Mouse (Mus musculus): ENCODE results near the gene Glrx5.

DNA sequence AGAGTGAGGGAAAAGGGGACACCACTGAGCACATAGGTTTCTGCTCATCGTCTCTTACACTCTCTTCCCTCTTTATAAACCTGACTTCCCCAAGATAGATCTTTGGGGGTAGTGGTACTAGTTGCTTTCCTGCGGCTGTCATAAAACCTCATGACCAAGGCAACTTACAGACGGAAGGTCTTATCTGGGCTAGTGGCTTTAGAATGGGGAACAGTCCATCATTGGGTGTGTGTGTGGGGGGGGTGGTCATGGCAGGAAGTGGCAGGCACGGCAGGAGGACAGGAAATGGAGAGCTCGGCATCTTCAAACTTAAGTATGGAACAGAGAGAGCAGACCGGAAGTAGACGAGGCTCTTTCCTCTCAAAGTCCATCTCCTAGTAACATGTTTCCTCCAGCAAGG lies 32.6 kb downstream of the Glrx5 start:
- TF ChIP-seq CTCF (conservative IDR thresholded peaks at IDR 0.05; ENCODE audit: low read length) (no peak), POU5F1 (IDR thresholded peaks at IDR 0.05; ENCODE audit: borderline replicate concordance, low read length) (no peak), NANOG (IDR thresholded peaks at IDR 0.05; ENCODE audit: borderline replicate concordance, low read length) (no peak)

Data from E14TG2a.4 (cell line).